Mouse (Mus musculus): ENCODE measurements around the gene Phex. TPM values are rescaled to one million over a fixed set of nuclear protein-coding genes. Genes with fewer than 3 reads are reported as not detected.

Phex gene
- total and polyA plus RNA-seq, 2 experiments from 2014 or later, result 0.06 to 3.5 TPM

- H3K4me3 ChIP-seq (ENCODE audit: low read depth, low read length), result no peak overlapping the region
- ATAC-seq, result no peak
- DNase-seq, result no peak
- no peak overlapping the region for H3K9ac ChIP-seq
- no peak overlapping the region for H3K4me2 ChIP-seq (ENCODE audit: low read depth)
- H3K27ac ChIP-seq (ENCODE audit: low read depth, low read length), result no peak overlapping the region
- TF ChIP-seq CTCF (IDR thresholded peaks at IDR 0.05; ENCODE audit: low read depth), result no peak
- no peaks in the 10 kb centered on the region for H3K9me3 ChIP-seq (ENCODE audit: low read length)
- H3K27me3 ChIP-seq (ENCODE audit: insufficient read depth, low read length), result no peaks in the 10 kb centered on the region
- H3K4me1 ChIP-seq (ENCODE audit: insufficient read depth), result no peaks in the 10 kb centered on the region
- H3K36me3 ChIP-seq (ENCODE audit: insufficient read depth), result no peaks in the 10 kb centered on the region
- 43% methylated on average over 1 of the region's 1 CpGs for WGBS
Measured at GRCm38 (mm10) chrX:157276581-157276980, 138.5 kb downstream of the Phex start.

GRCm38 (mm10) chrX:157273291-157273690 lies 141.8 kb downstream of the Phex start:
- Histone ChIP-seq H3K27me3 (ENCODE audit: insufficient read depth, low read length) (no peaks in the 10 kb centered on the region), H3K27ac (ENCODE audit: low read depth, low read length) (no peak overlapping the region), H3K9ac (no peak overlapping the region), H3K4me1 (ENCODE audit: insufficient read depth) (no peaks in the 10 kb centered on the region), H3K4me3 (ENCODE audit: low read depth, low read length) (no peak overlapping the region), H3K9me3 (ENCODE audit: low read length) (no peaks in the 10 kb centered on the region), H3K4me2 (ENCODE audit: low read depth) (no peak overlapping the region), H3K36me3 (ENCODE audit: insufficient read depth) (no peaks in the 10 kb centered on the region)
- no peak for ATAC-seq
- 79% methylated on average over 3 of the region's 3 CpGs for WGBS
- DNase-seq, result no peak
- TF ChIP-seq CTCF (IDR thresholded peaks at IDR 0.05; ENCODE audit: low read depth), result no peak

DNA sequence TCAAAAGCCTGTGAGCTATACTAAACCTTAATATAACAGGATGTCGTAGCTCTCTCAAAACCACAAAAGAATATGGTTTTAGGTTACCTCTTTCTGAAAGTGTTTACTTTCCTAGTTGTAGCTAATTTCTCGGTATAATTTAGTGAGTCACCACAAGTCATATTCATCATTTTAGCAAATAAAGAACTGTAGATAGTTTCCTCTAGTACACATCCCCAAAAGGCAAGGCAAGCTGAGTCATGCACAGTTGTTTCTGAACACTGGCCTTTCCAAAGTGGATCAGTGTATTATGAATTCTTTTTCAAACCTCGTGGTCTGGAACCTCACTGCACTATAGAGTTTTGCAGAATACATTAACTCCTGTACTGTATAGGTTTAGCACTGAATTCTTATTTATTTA lies 143.5 kb downstream of the Phex start:
- Histone ChIP-seq H3K9ac (no peak overlapping the region), H3K4me3 (ENCODE audit: low read depth, low read length) (no peak overlapping the region), H3K4me1 (ENCODE audit: insufficient read depth) (no peaks in the 10 kb centered on the region), H3K27me3 (ENCODE audit: insufficient read depth, low read length) (no peaks in the 10 kb centered on the region), H3K4me2 (ENCODE audit: low read depth) (no peak overlapping the region), H3K27ac (ENCODE audit: low read depth, low read length) (no peak overlapping the region), H3K36me3 (ENCODE audit: insufficient read depth) (no peaks in the 10 kb centered on the region), H3K9me3 (ENCODE audit: low read length) (no peaks in the 10 kb centered on the region)
- 75% methylated on average over 3 of the region's 3 CpGs for WGBS
- TF ChIP-seq CTCF (IDR thresholded peaks at IDR 0.05; ENCODE audit: low read depth), result no peak
- no peak for ATAC-seq
- DNase-seq, result no peak

DNA sequence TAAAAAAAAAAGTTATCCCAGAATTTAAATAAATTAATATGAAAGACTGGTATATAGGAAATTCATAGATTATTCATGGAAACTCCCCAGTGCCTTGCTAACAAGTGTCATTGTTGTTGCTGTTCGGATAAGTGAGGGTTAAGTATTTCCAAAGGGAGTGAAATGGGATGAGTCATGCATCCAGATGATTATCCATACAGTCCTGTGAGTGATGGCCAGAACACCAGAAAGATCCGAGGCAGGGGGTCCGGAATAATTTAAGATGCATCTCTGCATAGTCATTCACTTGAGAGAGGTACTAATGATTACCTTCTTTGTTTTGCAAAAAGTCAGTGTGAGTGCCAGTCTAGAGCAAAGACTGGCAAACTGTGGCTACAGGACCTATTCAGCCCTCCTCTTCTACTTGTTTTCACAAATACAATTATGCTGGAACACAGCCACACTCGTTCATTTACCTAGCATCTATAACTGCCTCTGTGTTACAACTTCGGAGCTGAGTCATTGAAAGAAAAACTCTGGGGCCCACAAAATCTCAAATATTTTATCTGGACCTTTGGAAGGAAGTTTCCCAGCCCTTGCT lies 145.3 kb downstream of the Phex start:
- Histone ChIP-seq H3K4me2 (ENCODE audit: low read depth) (no peak overlapping the region), H3K27me3 (ENCODE audit: insufficient read depth, low read length) (no peaks in the 10 kb centered on the region), H3K4me1 (ENCODE audit: insufficient read depth) (no peaks in the 10 kb centered on the region), H3K9me3 (ENCODE audit: low read length) (no peaks in the 10 kb centered on the region), H3K9ac (no peak overlapping the region), H3K4me3 (ENCODE audit: low read depth, low read length) (no peak overlapping the region), H3K27ac (ENCODE audit: low read depth, low read length) (no peak overlapping the region), H3K36me3 (ENCODE audit: insufficient read depth) (no peaks in the 10 kb centered on the region)
- DNase-seq (no peak), ATAC-seq (no peak)
- no peak for TF ChIP-seq CTCF (IDR thresholded peaks at IDR 0.05; ENCODE audit: low read depth)
- WGBS, result 37% methylated on average over 5 of the region's 5 CpGs

DNA sequence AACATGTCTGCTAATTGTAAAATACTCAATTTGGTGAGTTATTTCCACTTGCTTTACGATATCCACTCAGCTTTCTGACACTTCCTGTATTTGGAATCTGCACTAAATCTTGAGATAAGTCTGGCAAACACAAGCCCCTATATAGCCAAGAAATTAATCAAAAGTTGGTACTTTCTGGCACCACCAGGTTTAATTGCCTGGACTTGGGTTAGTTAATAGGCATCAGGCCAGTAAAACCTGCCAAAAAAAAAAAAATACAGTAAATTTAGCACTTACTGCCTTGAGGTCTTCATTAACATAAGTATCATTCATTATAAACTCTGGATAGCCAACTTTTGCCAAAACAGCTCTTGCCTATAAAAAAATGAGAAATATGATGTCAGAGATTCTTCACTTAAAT lies 147.0 kb downstream of the Phex start:
- H3K9me3 ChIP-seq (ENCODE audit: low read length), result no peaks in the 10 kb centered on the region
- H3K4me1 ChIP-seq (ENCODE audit: insufficient read depth), result no peaks in the 10 kb centered on the region
- H3K4me3 ChIP-seq (ENCODE audit: low read depth, low read length), result no peak overlapping the region
- no peak overlapping the region for H3K27ac ChIP-seq (ENCODE audit: low read depth, low read length)
- no peak for TF ChIP-seq CTCF (IDR thresholded peaks at IDR 0.05; ENCODE audit: low read depth)
- ATAC-seq, result no peak
- DNase-seq, result no peak
- H3K36me3 ChIP-seq (ENCODE audit: insufficient read depth), result no peaks in the 10 kb centered on the region
- WGBS, result 55% methylated on average over 1 of the region's 1 CpGs
- no peak overlapping the region for H3K4me2 ChIP-seq (ENCODE audit: low read depth)
- H3K9ac ChIP-seq, result no peak overlapping the region
- no peaks in the 10 kb centered on the region for H3K27me3 ChIP-seq (ENCODE audit: insufficient read depth, low read length)

DNA sequence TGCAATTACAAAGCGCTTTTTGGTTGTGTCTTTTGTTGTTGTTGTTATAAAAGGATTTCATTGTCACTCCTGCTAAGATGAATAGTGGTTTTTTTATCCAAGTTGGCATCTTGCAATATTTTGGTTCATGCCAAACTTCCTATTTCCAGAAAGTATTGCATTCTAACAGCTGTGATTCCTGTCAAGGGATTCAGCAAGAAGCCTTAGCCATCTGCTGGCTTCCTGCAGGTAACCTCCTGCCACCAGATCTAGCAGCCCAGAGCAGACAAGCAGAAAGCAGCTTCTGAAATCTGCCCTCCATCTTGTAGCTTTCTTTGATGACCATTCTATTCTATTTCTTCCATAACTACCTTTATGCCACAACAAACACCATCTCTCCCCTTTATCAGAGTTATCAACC lies 212.4 kb downstream of the Phex start:
- H3K27me3 ChIP-seq (ENCODE audit: insufficient read depth, low read length), result no peaks in the 10 kb centered on the region
- H3K4me2 ChIP-seq (ENCODE audit: low read depth), result no peak overlapping the region
- ATAC-seq (no peak), DNase-seq (no peak)
- H3K27ac ChIP-seq (ENCODE audit: low read depth, low read length), result no peak overlapping the region
- no peaks in the 10 kb centered on the region for H3K36me3 ChIP-seq (ENCODE audit: insufficient read depth)
- no peak for TF ChIP-seq CTCF (IDR thresholded peaks at IDR 0.05; ENCODE audit: low read depth)
- WGBS, result 85% methylated on average over 1 of the region's 1 CpGs
- no peak overlapping the region for H3K9ac ChIP-seq
- no peaks in the 10 kb centered on the region for H3K4me1 ChIP-seq (ENCODE audit: insufficient read depth)
- H3K9me3 ChIP-seq (ENCODE audit: low read length), result no peaks in the 10 kb centered on the region
- H3K4me3 ChIP-seq (ENCODE audit: low read depth, low read length), result no peak overlapping the region

- no peak for ATAC-seq
- no peak overlapping the region for H3K4me2 ChIP-seq (ENCODE audit: low read depth)
- no peaks in the 10 kb centered on the region for H3K9me3 ChIP-seq (ENCODE audit: low read length)
- no peak overlapping the region for H3K9ac ChIP-seq
- no peak for TF ChIP-seq CTCF (IDR thresholded peaks at IDR 0.05; ENCODE audit: low read depth)
- H3K36me3 ChIP-seq (ENCODE audit: insufficient read depth), result no peaks in the 10 kb centered on the region
- H3K27me3 ChIP-seq (ENCODE audit: insufficient read depth, low read length), result no peaks in the 10 kb centered on the region
- 74% methylated on average over 4 of the region's 4 CpGs for WGBS
- DNase-seq, result no peak
- no peak overlapping the region for H3K27ac ChIP-seq (ENCODE audit: low read depth, low read length)
- no peaks in the 10 kb centered on the region for H3K4me1 ChIP-seq (ENCODE audit: insufficient read depth)
- H3K4me3 ChIP-seq (ENCODE audit: low read depth, low read length), result no peak overlapping the region
Measured at GRCm38 (mm10) chrX:157184167-157184566, 230.9 kb downstream of the Phex start.
